Mouse (Mus musculus) lung, adult 2 months (tissue): ENCODE results near the gene Hoxb8.

Source experiments
- CTCF ChIP-seq: fragments of 200-500 bp; IDR thresholded peaks from 2 replicates; pipeline ENCODE4 v1.5.1; 2011; ENCODE audit warnings: mild to moderate bottlenecking, low read length, control low read depth; ENCODE audit not compliant: insufficient read depth
- POLR2A ChIP-seq: fragments of 200-500 bp; IDR thresholded peaks from 2 replicates; pipeline ENCODE4 v1.6.1; 2011; ENCODE audit warnings: low read depth, mild to moderate bottlenecking, control low read depth, low read length, borderline replicate concordance; ENCODE audit errors: extremely low read depth

- TF ChIP-seq POLR2A = no peak
- TF ChIP-seq CTCF = no peak
Measured at GRCm38 (mm10) chr11:96305505-96306182, 23.9 kb downstream of the Hoxb8 start.
